Mouse (Mus musculus) heart, postnatal 4 days (tissue): Measurements from ENCODE around the gene 1700123O20Rik. TPM values are rescaled to one million over a fixed set of nuclear protein-coding genes. Genes with fewer than 3 reads are reported as not detected.

ENCODE experiments used
- DNase-seq: peaks from one replicate; pipeline ENCODE4 v3.0.0; 2021
- total RNA-seq, 2 experiments: library from RNA; stranded (reverse); gene quantifications; 2 replicates each; pipeline ENCODE4 v1.2.3; 2021

Gene 1700123O20Rik
- total RNA-seq, 2 experiments from 2014 or later = 19.3 to 20.9 TPM

DNA sequence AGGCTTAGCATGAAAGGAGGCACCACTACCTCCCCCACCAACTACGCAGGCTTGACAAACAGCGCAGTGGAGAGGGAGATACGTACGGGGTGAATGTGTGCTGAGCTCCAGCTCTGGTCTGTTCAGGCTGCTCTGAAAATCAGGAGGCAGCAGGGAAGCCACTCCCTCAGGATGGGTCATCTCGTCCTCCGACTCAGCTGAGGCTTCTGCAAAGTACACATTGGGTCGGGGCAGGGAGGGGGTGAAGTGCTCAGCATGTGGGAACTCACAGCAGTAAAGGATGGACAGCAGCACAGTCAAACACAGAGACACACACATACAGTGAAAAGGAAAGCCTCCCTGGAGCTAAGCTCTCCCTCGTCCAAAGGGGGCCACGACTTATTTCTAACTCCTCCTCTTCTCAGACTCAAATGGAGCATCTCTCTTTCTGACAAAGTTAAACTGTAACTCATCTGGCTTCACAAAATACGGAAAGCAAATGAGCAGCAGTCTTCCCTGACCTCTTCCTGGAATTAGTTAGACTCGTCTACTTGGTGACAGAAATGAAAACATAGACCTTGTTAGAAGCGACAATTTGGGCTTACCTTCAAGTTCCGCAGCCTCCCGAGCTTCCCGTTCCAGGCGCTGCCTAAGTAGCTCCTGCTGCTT is 7.2 kb upstream of the 1700123O20Rik start:
- no peak for DNase-seq

DNA sequence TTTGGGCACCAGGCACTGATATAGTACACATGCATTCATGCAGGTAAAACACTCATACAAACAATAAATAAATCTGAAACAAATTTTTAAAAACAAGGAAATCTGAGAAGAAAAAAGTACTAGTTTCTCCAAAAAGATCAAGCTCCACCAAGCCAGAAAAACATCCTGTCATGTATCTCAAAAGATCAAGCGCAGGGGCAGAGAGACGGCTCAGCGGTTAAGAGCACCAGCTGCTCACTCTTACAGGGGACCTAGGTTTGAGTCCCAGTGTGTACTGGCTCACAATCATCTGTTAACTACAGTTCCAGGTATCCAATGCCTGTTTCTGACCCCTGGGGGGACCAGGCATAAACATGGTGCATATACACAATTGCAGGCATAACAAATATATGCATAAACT is 3.6 kb upstream of the 1700123O20Rik start:
- no peak for DNase-seq

DNA sequence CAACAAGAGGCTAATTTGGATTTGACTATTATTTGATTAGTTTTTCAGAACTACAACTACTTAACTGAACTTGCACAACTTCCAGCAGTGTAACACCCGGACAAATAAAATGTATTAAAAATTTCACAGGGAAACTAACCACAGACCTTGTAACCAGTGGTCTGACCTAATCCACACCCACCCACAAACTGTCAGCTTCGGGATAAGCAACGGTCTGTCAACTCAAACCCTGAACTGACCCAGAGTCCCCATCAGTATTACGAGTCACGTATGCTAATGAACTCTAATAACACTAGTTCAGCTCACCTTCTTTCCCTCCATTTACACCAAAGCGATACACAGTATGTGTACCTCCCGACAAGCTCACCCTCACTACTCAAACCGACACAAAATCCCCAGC is 545 bp upstream of the 1700123O20Rik start:
- no peak for DNase-seq

DNA sequence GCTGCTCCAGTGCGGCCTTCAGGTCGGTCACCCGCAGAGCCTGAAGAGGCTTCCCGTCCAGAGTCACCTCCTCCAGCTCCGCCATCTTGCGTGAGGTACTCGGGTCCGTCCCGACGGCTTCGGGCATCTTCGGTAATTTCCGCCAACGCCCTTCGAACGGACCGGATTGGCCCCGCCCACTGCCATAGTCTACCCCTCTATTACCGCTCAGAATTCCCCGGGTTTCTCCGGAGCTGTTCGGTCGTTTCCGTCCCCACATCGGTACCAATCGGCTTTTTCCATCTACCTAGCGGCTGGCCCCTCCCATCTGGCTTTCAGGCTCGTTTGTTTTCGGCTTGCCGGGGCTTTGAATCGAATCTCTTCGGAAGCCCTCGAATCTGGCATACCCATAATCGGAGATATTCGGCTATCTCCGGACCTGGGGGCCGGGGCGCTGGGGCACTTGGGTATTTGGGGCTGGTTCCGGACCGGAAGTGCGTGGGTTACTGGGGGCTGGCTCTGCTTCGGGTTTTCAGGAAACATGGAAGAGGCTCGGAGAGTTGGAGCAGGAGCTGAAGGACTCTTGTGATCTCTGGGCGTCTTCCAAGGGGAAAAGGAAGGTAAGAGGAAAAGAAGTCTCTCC is 617 bp downstream of the 1700123O20Rik start, which contains the start of gene Acin1:
Gene Acin1 (minus strand): TSS at position 410 of the 622 bp plus-strand sequence.
- DNase-seq = peak; percentile 100

DNA sequence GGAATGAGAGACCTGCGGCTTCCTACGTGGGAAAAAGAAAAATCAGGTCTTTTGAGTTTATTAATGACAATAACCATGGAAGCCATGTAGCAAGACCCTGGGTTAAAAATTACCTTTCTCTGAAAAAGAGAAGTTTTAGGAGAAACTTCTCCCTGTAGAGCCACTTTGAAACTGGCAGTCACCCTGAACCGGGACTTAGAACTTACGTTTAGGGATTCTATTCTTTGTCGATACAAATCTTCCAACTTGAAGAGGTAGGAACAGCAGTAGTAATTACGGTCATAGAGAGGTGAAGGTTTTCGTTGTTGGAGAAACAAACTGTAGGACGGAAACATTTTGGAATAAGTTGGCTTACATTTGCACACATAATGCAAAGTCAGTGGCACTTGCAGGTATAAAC is 1.2 kb downstream of the 1700123O20Rik start:
- no peak for DNase-seq

DNA sequence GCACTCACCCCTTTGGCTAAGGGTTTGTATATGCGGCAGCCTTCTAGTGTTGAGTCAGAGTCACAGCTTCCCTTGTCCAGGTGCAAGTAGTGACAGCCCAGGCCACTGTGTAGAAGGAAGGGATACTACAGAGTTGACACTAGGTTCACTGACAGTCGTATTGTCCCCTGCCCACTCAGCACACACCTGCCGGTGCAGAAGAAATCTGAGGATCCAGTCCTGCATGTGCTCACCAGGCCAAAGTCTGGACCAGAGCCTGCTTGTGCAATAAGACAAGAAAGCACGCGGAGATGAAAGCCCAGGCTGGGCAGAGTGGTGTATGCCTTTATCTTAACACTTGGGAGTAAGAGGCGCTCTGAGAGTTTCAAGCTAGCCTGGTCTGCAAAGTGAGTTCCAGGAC is 9.0 kb downstream of the 1700123O20Rik start:
- no peak for DNase-seq

DNA sequence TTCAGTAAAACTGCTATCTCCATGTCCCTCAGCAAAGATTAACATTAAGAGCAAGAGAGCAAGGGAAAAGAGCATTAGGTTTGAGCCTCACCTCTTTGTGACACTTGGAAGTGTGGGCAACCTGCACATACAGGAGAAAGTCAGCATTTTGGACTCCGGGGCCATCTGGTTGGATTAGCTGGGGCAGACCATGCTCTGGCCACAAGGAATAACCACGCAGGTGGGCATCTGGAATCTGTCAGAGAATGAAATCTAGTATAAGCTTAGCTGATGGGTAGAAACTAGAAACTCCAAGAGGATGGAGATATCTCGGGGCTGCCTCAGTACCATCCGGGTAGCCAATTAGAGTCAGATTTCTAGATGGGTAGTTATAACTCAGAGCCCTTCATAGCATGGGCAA is 10.7 kb downstream of the 1700123O20Rik start:
- no peak for DNase-seq

DNA sequence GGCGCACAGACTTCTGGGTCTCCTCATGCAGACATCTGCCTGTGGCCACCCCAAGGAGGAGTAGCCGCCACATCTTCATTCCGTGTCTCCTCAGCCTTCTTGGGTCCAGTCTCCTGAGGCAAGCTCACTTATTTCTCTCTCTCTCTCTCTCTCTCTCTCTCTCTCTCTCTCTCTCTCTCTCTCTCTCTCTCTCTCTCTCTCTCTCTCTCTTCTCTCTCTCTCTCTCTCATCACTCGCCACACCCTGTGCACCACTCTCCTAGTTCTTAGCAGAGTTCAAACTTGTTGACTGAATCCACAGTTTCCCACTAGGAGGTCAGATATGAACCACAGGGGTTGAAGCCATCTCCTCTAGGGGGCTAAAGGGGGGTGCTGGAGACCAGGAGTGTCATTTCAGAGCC is 12.7 kb downstream of the 1700123O20Rik start, which contains the start of gene Gm29776:
Gene Gm29776 (minus strand): TSS at position 101 of the 400 bp plus-strand sequence.
- DNase-seq = no peak

DNA sequence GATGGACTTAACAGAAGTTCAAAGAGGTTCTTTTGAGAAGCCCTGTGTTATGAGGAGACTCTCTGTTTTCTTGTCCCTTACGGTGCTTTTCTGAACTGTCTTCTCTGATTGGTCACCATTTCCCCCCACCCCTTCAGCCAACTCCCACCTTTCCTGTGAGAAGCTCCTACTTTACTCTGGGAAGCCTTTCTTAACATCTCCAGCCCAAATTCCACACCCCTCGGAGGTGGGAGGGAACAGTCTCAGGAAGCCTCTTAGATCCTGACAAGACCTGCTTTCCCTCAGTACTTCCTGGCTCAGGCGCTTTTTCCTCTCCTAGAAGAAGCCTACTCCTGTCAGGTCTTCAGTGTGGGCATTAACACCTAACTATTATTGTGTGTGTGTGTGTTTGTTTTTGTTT is 13.6 kb downstream of the 1700123O20Rik start:
- no peak for DNase-seq

DNA sequence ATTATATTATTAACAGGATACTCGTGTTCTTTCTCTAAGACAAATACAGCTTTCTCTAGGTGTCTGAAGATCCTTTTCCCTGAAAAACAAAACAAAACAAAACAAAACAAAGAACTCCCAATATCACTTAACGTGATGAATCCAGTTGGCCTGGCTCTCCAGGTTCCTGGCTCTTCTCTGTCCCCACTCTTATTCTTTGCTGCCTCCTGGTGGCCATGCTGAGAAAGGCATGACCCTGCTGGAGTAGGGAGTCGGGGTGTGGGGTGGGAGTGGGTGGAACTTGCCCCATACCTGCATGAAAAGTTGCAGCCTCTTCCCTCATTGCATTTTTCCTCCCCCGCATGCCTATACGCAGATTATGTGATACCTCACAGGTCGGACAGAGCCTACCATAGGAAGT is 15.3 kb downstream of the 1700123O20Rik start:
- peak; percentile 92 for DNase-seq

DNA sequence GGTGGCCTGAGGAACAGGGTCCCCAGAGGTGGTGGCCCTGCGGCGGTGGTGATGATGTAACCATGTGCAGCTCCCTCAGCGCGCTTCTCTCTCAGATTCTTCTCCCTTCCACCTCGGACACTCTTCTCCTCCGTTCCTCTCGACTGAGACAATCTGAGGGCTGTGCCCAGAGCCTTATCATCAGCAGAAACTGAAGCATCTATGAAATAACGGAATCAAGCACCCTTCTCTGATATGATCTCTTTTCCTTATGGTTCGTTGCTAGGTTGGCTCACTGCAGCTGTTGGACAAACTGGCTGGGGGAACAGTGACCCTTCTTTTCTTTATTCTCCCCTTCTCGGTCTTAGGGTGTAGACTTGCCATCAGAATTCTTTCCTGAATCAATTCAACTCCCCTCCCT is 17.2 kb downstream of the 1700123O20Rik start:
- no peak for DNase-seq

DNA sequence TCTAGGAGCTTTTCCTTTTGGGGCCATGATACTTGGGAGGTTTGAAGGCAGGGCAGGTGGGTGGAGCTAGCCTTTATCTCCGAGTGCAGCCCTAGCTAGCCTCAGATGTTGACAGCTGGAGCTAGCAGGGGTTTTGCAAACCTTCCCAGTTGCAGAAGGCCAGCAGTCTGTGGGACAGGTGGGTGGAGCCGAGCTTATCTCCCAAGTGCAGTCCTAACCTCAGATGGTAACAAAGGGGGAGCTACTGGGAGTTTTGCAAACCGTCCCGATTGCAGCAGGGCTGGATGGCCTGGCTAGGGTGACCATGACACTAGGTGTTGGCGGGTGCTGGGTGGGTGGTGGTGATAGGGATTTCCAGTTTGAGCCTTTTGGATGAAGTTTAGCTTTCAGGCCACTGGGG is 19.8 kb downstream of the 1700123O20Rik start:
- DNase-seq = no peak

DNA sequence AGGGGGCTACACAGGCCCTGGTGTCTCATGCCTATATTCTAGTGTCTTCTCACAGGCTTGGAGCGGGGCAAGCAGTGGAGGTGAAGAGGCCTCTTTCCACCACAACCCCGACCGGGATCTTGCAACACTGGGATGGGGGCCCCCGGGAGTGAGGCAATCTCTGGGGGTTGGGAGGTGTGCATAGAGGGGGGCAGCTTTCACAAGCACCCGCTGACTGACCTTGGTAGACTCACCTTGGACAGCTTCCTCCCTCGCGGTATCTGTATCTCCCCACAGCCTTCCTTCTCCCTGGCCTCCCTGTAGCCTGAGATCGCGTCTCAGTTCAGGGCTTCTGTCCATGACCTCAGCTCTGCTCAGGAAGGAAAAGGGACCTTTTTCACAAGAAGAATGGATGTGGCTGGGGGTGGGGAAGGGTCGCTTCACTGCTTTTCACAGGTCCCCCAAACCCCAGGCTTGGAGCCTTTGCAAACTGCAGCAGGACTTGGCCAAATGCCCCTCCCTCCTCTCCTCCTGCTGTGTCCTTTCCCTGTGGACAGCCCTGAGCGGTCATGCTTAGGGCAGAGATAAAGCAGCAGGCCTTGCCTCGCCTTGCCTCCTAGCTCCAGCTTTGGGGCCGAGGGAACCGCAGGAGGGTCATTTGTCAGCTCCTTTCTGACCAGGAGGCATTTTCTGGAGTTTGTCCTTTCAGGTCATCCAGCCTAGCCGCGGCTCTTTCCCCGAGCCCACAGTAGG is 20.7 kb downstream of the 1700123O20Rik start:
- peak; percentile 41 for DNase-seq

DNA sequence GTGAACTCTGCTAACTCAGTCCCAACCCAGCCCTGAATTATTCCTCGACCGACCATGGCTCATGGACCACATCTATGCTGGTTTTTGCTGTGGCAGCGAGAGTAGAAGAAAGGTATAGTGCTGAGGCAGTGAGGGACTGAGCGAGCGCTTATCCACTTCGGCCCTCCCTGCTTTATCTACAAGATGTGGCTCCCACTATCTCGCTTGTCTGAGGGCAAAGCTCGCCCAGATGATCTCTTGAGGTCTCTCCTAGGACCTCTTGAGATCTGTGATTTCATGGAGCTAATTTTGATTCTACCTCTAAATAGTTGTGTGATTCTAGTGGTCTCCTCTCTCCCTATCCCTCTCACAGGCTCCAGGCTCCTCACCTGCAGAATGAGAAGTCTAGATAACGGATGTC is 23.0 kb downstream of the 1700123O20Rik start:
- no peak for DNase-seq

DNA sequence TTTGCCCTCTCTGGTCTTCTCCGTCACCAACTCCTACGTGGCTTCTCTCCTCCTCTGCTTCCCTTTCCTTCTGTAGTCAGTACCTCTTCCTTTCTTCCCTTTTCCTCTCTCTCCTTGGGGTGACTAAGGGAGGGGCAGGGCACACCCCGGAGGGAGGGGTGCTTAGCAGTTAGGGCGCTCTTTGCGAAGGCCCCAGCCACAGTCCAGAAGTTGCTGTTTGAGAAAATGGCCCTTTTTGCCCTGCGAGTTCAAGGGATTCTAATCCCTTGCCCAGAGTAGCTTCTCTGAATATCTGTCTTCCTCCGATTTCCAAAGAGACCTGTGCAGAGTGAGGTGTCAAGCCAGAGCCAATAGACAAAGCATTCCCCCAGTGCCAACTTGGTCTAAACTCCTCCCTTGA is 26.1 kb downstream of the 1700123O20Rik start, which contains the start of gene Cebpe:
Gene Cebpe (minus strand): TSS at position 101 of the 400 bp plus-strand sequence.
- DNase-seq = no peak

DNA sequence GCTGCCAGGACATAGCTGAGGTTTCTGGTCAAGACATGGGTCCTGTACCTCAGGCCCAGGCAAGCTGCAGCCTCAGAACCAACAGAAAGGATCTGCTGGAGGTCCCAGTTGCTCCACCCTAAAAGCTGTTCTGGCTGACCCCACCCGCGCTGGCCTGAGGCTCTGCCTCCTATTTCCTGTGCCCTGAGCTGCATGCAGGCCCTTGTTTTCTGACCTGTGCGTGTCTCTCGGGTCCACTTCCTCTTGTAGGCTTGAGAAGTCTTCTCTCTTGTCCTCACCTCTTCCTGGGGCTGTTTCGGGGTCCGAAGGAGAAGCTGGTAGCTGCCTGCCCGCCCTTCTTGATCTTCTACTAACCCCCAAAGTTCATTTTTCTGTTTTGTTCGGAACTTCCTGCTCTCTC is 26.8 kb downstream of the 1700123O20Rik start:
- peak; percentile 27 for DNase-seq

DNA sequence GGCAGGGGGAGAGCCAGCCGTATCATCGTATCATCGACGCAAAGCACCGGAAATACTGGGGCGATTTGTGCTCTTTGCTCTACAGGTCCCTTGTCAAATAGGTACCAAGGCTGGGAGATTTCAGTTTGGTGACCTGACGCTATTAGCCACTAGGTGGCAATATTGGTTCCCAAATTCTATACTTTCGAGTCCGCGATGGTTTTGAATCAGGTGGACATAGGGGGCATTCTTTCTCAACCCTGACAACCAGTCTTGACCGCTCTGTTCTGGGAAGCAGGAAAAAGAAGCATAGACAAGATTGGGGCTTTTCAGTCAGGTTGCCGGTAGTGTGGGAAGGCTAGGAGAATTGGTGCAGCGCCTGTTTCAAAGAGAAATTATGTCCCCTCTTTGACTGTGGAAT is 28.1 kb downstream of the 1700123O20Rik start:
- peak; percentile 76 for DNase-seq

DNA sequence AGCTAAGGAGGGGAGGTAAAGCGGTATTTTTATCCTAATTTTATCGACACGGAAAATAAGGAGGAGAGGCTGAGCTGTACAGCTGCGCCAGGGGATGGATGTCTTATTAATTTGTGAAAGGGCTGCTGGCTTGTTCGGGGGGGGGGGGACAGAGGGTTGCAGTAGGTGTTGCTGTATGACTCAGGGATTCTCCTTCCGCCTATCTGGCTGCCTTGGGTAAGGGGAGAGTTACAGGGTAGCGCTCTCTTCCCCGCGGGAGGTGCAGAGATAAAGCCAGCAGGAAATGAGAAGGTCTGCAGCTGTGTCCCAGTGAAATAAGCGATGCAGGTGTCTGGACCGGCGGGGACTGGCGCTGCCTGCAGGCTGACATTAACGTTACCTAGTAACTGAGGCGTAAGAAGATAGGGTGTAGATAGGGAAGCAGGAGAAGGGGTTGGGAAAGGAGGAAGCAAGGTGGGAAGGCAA is 28.6 kb downstream of the 1700123O20Rik start:
- no peak for DNase-seq

DNA sequence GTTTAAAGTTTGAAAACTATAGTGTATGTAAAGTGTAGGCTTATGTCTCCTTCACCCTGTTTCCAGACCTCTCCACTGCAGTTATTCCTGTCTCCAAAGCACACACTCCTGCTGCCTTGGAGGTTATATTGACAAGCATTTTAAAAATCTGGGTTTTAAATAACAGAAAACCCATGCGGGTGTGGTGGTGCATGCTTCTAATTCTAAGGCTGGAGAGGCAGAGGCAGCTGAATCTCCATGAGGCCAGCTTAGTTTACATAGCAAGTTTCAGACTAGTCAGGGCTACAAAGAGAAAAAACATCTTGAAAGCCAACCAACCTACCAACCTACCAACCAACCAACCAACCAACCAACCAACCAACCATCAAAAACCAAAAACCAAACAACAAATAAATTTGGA is 29.4 kb downstream of the 1700123O20Rik start:
- no peak for DNase-seq

DNA sequence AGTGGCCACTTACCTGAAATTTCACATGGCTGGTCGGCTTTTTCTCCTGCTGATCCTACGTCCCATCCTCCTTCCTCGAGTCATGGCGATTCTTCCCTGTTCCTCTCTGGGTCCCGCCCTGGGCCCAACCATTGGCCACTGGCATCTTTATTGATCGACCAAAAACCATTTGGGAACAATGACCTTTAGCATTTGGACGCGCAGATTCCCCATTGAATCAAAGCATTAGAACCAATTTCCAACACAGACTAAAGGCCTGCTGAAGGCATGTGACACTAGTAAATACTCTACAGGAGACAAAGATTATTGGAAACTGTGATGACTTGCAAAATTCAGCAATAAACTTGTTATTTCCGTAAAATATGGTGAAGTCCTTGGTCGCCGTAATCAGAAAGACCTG is 34.0 kb downstream of the 1700123O20Rik start:
- no peak for DNase-seq

DNA sequence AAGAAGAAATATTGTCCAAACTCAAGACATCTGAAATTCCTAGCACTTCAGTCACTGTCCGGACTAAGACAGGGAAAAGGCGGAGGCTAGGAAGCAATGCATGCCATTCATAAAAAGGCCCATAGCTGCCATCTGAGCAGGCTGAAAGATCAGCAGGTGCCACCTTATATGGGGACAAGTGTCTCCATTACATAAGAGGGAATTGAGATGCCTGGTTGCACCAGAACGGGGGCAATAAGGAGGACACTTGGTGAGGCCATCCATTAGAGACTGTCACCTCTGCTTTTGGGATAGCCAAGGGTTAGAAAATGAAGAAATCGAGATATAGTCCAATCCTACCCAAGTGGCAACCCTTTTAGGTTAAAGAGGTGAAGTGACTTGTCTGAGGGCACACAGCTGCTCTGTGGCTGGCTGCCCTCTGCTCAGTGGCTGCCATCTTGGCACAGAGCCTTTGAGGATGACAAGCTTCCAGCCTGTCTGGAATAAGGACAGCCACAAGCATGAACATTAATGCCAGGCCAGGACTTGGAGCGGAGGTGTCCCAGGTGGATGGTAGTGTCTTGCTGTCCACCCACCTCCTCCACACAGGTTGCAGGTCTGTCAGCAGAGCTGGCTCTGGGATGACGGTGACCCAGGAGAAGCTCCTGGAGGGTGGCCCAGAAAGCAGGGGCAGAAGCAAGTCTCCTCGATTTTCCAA is 34.8 kb downstream of the 1700123O20Rik start:
- no peak for DNase-seq

DNA sequence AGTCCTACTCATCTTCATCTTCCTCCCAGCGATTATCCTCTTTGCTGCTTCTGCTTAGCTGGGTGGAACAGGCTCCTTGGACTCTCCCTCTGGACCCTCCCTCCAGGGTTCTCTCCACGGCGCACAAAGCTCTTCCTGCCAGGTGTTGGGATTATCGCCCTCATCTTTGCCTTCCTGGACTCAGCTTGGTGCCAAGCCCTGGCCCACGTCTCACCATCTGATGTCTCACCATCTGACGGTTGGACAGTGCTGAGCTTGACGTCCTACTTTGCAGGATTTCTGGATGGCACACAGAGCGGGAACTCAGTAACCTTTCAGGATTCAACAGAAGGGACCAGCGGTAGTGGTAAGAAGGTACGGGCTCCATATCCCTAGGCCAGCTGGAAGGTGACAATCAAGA is 35.7 kb downstream of the 1700123O20Rik start:
- no peak for DNase-seq

DNA sequence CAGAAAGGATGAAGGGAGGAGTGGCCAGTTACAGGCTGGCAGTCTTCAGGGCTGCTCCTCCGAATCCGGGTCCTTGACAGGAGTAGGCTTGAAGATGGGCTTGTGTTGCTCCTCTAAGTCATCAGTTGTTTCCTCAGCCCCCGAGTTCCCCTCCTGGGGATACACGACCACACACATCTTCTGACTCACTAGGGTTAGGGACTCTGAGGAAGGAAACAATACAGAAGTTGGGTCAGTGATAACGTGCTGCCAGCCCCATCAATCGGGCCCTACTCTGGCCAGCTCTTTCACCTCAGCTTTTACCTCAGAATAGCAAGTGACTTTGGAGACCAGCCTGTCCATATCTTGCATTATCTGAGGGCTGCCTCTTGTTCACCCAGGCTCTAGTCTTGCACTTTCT is 38.0 kb downstream of the 1700123O20Rik start:
- DNase-seq = no peak
